Mouse (Mus musculus) kidney, adult 2 months (tissue): Measurements from ENCODE around the gene Fignl2. TPM values are rescaled to one million over a fixed set of nuclear protein-coding genes. Genes with fewer than 3 reads are reported as not detected.

Source experiments
- DNase-seq: peaks from one replicate; pipeline ENCODE4 v3.0.0; 2021
- H3K27ac ChIP-seq: fragments of 200-500 bp; 2 replicates; pipeline ENCODE4 v1.5.1; 2012; ENCODE audit warnings: low read depth, low read length, control low read depth, inconsistent platforms; ENCODE audit not compliant: insufficient read depth
- H3K27me3 ChIP-seq: fragments of 200-500 bp; replicated peaks from 2 replicates; pipeline ENCODE4 v1.6.1; 2012; ENCODE audit warnings: mild to moderate bottlenecking, moderate library complexity, low read length, inconsistent platforms; ENCODE audit not compliant: control insufficient read depth, insufficient read depth
- H3K36me3 ChIP-seq: fragments of 200-500 bp; 2 replicates; pipeline ENCODE4 v1.6.1; 2012; ENCODE audit warnings: mild to moderate bottlenecking, moderate library complexity, low read length, inconsistent platforms; ENCODE audit not compliant: control insufficient read depth, insufficient read depth
- H3K4me1 ChIP-seq: fragments of 200-500 bp; 2 replicates; pipeline ENCODE4 v1.6.1; 2011; ENCODE audit warnings: low read length; ENCODE audit not compliant: control insufficient read depth, insufficient read depth
- H3K4me3 ChIP-seq: fragments of 200-500 bp; 2 replicates; pipeline ENCODE4 v1.5.1; 2011; ENCODE audit warnings: mild to moderate bottlenecking, low read depth, low read length, control low read depth; ENCODE audit not compliant: insufficient read depth
- CTCF ChIP-seq: fragments of 200-500 bp; conservative IDR thresholded peaks from 2 replicates; pipeline ENCODE4 v1.5.1; 2011; ENCODE audit warnings: low read depth, mild to moderate bottlenecking, control low read depth, low read length, moderate library complexity, mixed read lengths; ENCODE audit not compliant: insufficient read depth, insufficient read length
- POLR2A ChIP-seq: fragments of 200-500 bp; IDR thresholded peaks from one replicate; pipeline ENCODE4 v1.6.1; 2011; ENCODE audit warnings: low read depth, low read length, control low read depth
- WGBS: fragments of 180-500 bp; shearing (Covaris S2); methylation state at CpG from one replicate; pipeline ENCODE4 v1.1.7; 2018; 5-methylcytosine and 5-hydroxymethylcytosine counted together
- polyA plus RNA-seq: library from polyadenylated mRNA; depleted of rRNA; stranded (reverse); fragments of >200 nt; gene quantifications from 2 replicates; pipeline ENCODE4 v1.2.3, GENCODE M21; 2012

The Fignl2 gene
- polyA plus RNA-seq, 1 experiment: 8.6 TPM

- peaks cover 9% of the 10 kb centered on the region for H3K4me1 ChIP-seq
- WGBS: 76% methylated on average over 7 of the region's 7 CpGs
- TF ChIP-seq CTCF (no peak), POLR2A (no peak)
- H3K27ac ChIP-seq: no peak overlapping the region
- DNase-seq: no peak
- no peaks in the 10 kb centered on the region for H3K27me3 ChIP-seq
- no peaks in the 10 kb centered on the region for H3K36me3 ChIP-seq
- no peak overlapping the region for H3K4me3 ChIP-seq
These were observed 2.7 kb upstream of the Fignl2 start for GRCm38 (mm10) chr15:101081035-101081548.

GRCm38 (mm10) chr15:101080031-101080520 is 1.7 kb upstream of the Fignl2 start:
- no peak overlapping the region for H3K27ac ChIP-seq
- H3K27me3 ChIP-seq: no peaks in the 10 kb centered on the region
- WGBS: 84% methylated on average over 9 of the region's 9 CpGs
- DNase-seq: no peak
- TF ChIP-seq POLR2A (no peak), CTCF (no peak)
- no peaks in the 10 kb centered on the region for H3K36me3 ChIP-seq
- H3K4me3 ChIP-seq: no peak overlapping the region
- peaks cover 18% of the 10 kb centered on the region for H3K4me1 ChIP-seq

GRCm38 (mm10) chr15:101078731-101079156 is 377 bp upstream of the Fignl2 start:
- 1% methylated on average over 29 of the region's 30 CpGs for WGBS
- peak overlapping the region; percentile 72 for H3K27ac ChIP-seq

GRCm38 (mm10) chr15:101077001-101077812 is 1.2 kb downstream of the Fignl2 start:
- peak overlapping the region; percentile 82 for H3K27ac ChIP-seq
- peaks cover 42% of the 10 kb centered on the region for H3K4me1 ChIP-seq
- peak; percentile 52 for DNase-seq
- no peak for TF ChIP-seq CTCF
- TF ChIP-seq POLR2A: no peak
- no peaks in the 10 kb centered on the region for H3K36me3 ChIP-seq
- peak overlapping the region; percentile 79 for H3K4me3 ChIP-seq
- H3K27me3 ChIP-seq: no peaks in the 10 kb centered on the region
- 5% methylated on average over 34 of the region's 34 CpGs for WGBS

More at GRCm38 (mm10) chr15:101078731-101079156, 377 bp upstream of the Fignl2 start:
- peaks cover 29% of the 10 kb centered on the region for H3K4me1 ChIP-seq
- DNase-seq: peak; percentile 98
- peak overlapping the region; percentile 79 for H3K4me3 ChIP-seq
- TF ChIP-seq CTCF (peak; percentile 66), POLR2A (peak; percentile 61)
- H3K36me3 ChIP-seq: no peaks in the 10 kb centered on the region
- H3K27me3 ChIP-seq: no peaks in the 10 kb centered on the region

GRCm38 (mm10) chr15:101076071-101077000 is 2.0 kb downstream of the Fignl2 start:
- peaks cover 48% of the 10 kb centered on the region for H3K4me1 ChIP-seq
- H3K36me3 ChIP-seq: no peaks in the 10 kb centered on the region
- WGBS: 29% methylated on average over 26 of the region's 26 CpGs
- H3K4me3 ChIP-seq: peak overlapping the region; percentile 79
- H3K27me3 ChIP-seq: no peaks in the 10 kb centered on the region
- DNase-seq: peak; percentile 69
- peak overlapping the region; percentile 11 for H3K27ac ChIP-seq
- TF ChIP-seq POLR2A (peak; percentile 9), CTCF (no peak)

GRCm38 (mm10) chr15:101075656-101076055 is 2.7 kb downstream of the Fignl2 start:
- H3K36me3 ChIP-seq: no peaks in the 10 kb centered on the region
- peak overlapping the region; percentile 79 for H3K4me3 ChIP-seq
- peaks cover 55% of the 10 kb centered on the region for H3K4me1 ChIP-seq
- no peaks in the 10 kb centered on the region for H3K27me3 ChIP-seq
- TF ChIP-seq POLR2A: no peak
- TF ChIP-seq CTCF: no peak
- peak overlapping the region; percentile 11 for H3K27ac ChIP-seq
- DNase-seq: peak; percentile 52
- WGBS: 48% methylated on average over 5 of the region's 5 CpGs
